Mouse (Mus musculus): Measurements from ENCODE around the gene Zfand2b. TPM values are rescaled to one million over a fixed set of nuclear protein-coding genes. Genes with fewer than 3 reads are reported as not detected.

Zfand2b gene
- polyA plus RNA-seq, 1 experiment from 2014 or later, result 43.2 TPM

DNA sequence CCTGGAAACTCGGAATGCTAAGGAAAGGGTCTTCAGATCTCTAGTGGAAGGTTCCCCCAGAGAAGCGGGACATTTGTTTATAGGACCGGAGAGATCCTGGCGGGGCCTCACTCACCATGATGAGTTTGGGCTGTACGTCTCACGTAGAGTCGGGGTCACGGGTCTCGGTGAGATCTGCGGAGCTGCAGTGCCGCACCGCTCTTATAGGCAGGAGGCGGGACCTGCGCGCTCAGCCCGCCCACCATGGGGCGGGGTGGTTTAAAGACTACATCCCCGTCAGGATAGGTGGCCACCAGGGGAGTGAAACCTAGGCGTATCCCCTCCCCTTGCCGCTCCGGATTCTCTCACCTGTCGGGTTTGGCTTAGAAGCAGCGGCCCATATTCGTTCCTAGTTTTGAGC lies 50.6 kb downstream of the Zfand2b start:
- peaks cover 82% of the 10 kb centered on the region for H3K27me3 ChIP-seq
- H3K9ac ChIP-seq, result peak overlapping the region; percentile 73
- ATAC-seq (ENCODE audit: low FRiP score), result peak; percentile 83
- H3K4me2 ChIP-seq, result peak overlapping the region; percentile 94
- H3K9me3 ChIP-seq, result no peaks in the 10 kb centered on the region
- peaks cover 22% of the 10 kb centered on the region for H3K4me1 ChIP-seq (replicated peaks)
- under 1% methylated on average over 24 of the region's 24 CpGs for WGBS
- H3K27ac ChIP-seq, result no peak overlapping the region
- H3K4me3 ChIP-seq, result peak overlapping the region; percentile 56
- H3K36me3 ChIP-seq, result peaks cover 22% of the 10 kb centered on the region

- peaks cover 17% of the 10 kb centered on the region for H3K36me3 ChIP-seq
- H3K27me3 ChIP-seq, result peaks cover 87% of the 10 kb centered on the region
- WGBS, result 2% methylated on average over 34 of the region's 34 CpGs
- H3K9ac ChIP-seq, result peak within 1 kb of the TSS; percentile 73
- ATAC-seq (ENCODE audit: low FRiP score), result peak; percentile 44
- peak within 1 kb of the TSS; percentile 56 for H3K4me3 ChIP-seq
- H3K9me3 ChIP-seq, result no peaks in the 10 kb centered on the region
- H3K4me1 ChIP-seq (replicated peaks), result peaks cover 22% of the 10 kb centered on the region
- peak within 1 kb of the TSS; percentile 94 for H3K4me2 ChIP-seq
- no peak within 1 kb of the TSS for H3K27ac ChIP-seq
Measured at GRCm38 (mm10) chr1:75219531-75219930, 51.1 kb downstream of the Zfand2b start, which contains the start of gene Tuba4a. Gene Tuba4a (minus strand): TSS chr1:75219865.

Small RNA genes within 50 kb of the gene (microRNA-seq; reads per million reads assigned to microRNA genes)
- not detected for gene Gm27943

Other genes with a start within 250 kb of the Zfand2b start
- gene Cfap65, start 233.0 kb upstream of the Zfand2b start, polyA plus RNA-seq (2015; fragmentation: Nextera tagmentation; extraction: Ambion mirVana), result 0.56 and 1.2 TPM in 2 replicates
- 0.14 and 0.21 TPM in 2 replicates for gene Ihh, start 217.0 kb upstream of the Zfand2b start, polyA plus RNA-seq (2015; fragmentation: Nextera tagmentation; extraction: Ambion mirVana)
- gene Nhej1, start 43.4 kb upstream of the Zfand2b start, polyA plus RNA-seq (2015; fragmentation: Nextera tagmentation; extraction: Ambion mirVana), result 8.3 and 10.0 TPM in 2 replicates
- gene Slc23a3, start 34.8 kb upstream of the Zfand2b start, polyA plus RNA-seq (2015; fragmentation: Nextera tagmentation; extraction: Ambion mirVana), result 0.09 TPM in 1 of 2 replicates, not detected in the other
- 60.0 and 66.0 TPM in 2 replicates for gene Cnppd1, start 25.9 kb upstream of the Zfand2b start, polyA plus RNA-seq (2015; fragmentation: Nextera tagmentation; extraction: Ambion mirVana)
- 106 and 114 TPM in 2 replicates for gene Retreg2, start 25.9 kb upstream of the Zfand2b start, polyA plus RNA-seq (2015; fragmentation: Nextera tagmentation; extraction: Ambion mirVana)
- gene Abcb6, start 11.7 kb downstream of the Zfand2b start, polyA plus RNA-seq (2015; fragmentation: Nextera tagmentation; extraction: Ambion mirVana), result 38.4 and 40.3 TPM in 2 replicates
- 23.4 and 24.5 TPM in 2 replicates for gene Ankzf1, start 23.5 kb downstream of the Zfand2b start, polyA plus RNA-seq (2015; fragmentation: Nextera tagmentation; extraction: Ambion mirVana)
- 44.7 and 47.7 TPM in 2 replicates for gene Atg9a, start 23.6 kb downstream of the Zfand2b start, polyA plus RNA-seq (2015; fragmentation: Nextera tagmentation; extraction: Ambion mirVana)
- gene Glb1l, start 42.2 kb downstream of the Zfand2b start, polyA plus RNA-seq (2015; fragmentation: Nextera tagmentation; extraction: Ambion mirVana), result 19.9 and 22.5 TPM in 2 replicates
- 138 and 145 TPM in 2 replicates for gene Stk16, start 42.2 kb downstream of the Zfand2b start, polyA plus RNA-seq (2015; fragmentation: Nextera tagmentation; extraction: Ambion mirVana)
- gene Tuba4a, start 51.2 kb downstream of the Zfand2b start, polyA plus RNA-seq (2015; fragmentation: Nextera tagmentation; extraction: Ambion mirVana), result 6.5 and 7.1 TPM in 2 replicates
- gene A630095N17Rik, start 63.5 kb downstream of the Zfand2b start, polyA plus RNA-seq (2015; fragmentation: Nextera tagmentation; extraction: Ambion mirVana), result not detected in 2 replicates
- gene Dnajb2, start 67.8 kb downstream of the Zfand2b start, polyA plus RNA-seq (2015; fragmentation: Nextera tagmentation; extraction: Ambion mirVana), result 59.7 and 62.3 TPM in 2 replicates
- gene Ptprn, start 95.9 kb downstream of the Zfand2b start, polyA plus RNA-seq (2015; fragmentation: Nextera tagmentation; extraction: Ambion mirVana), result 15.6 and 17.6 TPM in 2 replicates
- gene Resp18, start 109.8 kb downstream of the Zfand2b start, polyA plus RNA-seq (2015; fragmentation: Nextera tagmentation; extraction: Ambion mirVana), result 131 and 140 TPM in 2 replicates
- 161 and 170 TPM in 2 replicates for gene Dnpep, start 149.3 kb downstream of the Zfand2b start, polyA plus RNA-seq (2015; fragmentation: Nextera tagmentation; extraction: Ambion mirVana)
- 1.8 and 2.9 TPM in 2 replicates for gene Des, start 191.7 kb downstream of the Zfand2b start, polyA plus RNA-seq (2015; fragmentation: Nextera tagmentation; extraction: Ambion mirVana)
- 15.9 and 16.0 TPM in 2 replicates for gene Speg, start 206.7 kb downstream of the Zfand2b start, polyA plus RNA-seq (2015; fragmentation: Nextera tagmentation; extraction: Ambion mirVana)